Mouse (Mus musculus) testis, adult 2 months (tissue): Measurements from ENCODE around the gene Gm43191.

ENCODE experiments used
- CTCF ChIP-seq: fragments of 200-500 bp; IDR thresholded peaks from 2 replicates; pipeline ENCODE4 v1.5.1; 2012; ENCODE audit warnings: low read depth, mild to moderate bottlenecking, inconsistent platforms, low read length, moderate library complexity; ENCODE audit not compliant: control insufficient read depth, insufficient read depth, insufficient replicate concordance
- POLR2A ChIP-seq: fragments of 200-500 bp; IDR thresholded peaks from 2 replicates; pipeline ENCODE4 v1.6.1; 2012; ENCODE audit warnings: low read depth, mild to moderate bottlenecking, inconsistent platforms, low read length, moderate library complexity; ENCODE audit not compliant: control insufficient read depth

DNA sequence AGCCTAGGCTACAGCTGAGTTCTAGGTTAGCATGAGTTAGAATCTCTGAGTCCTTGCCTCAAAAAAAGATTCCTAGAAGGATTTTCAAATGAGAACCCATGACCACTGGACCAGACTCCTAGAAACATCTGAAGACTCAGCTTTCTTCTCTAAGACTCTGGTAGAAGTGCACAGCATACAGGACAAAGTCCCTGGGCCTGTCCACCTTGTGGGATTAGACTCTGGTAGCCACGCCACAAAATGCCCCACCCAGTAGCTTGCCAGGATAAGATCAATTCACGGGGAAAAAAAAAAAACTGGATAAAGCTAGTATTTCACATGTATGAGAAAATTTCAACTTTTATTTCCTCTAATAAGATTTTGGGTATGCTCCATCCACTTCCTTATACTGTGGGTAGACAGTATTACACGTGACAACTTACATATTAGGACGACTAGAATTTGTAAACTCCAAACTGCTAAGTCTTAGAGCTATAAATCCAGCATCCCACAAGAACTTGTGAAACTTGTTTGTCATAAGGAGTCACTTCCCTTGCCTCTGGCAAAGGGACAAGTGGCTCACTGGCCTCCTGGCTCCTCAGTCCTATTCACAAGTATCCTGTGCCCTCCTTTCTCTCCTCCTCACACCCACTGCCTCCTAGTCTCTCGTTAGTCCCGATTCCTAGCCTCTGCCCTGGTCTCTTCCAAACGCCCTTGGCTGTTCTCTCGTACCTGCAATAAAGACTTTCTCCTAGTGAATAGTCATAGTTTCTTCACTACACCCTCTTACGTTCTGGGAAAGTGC is 43.2 kb downstream of the Gm43191 start:
- no peak for TF ChIP-seq POLR2A
- TF ChIP-seq CTCF: no peak
